Mouse (Mus musculus) neutrophil, adult 5-6 weeks (primary cell): Measurements from ENCODE around the gene Tshz2. TPM values are rescaled to one million over a fixed set of nuclear protein-coding genes. Genes with fewer than 3 reads are reported as not detected.

ENCODE experiments used
- ATAC-seq: fragments of 151-379, 151-347 bp; 2 replicates; pipeline ENCODE4 v1.8.0; 2017; ENCODE audit warnings: mild to moderate bottlenecking, moderate TSS enrichment; ENCODE audit not compliant: insufficient number of reproducible peaks, poor library complexity, low FRiP score, severe bottlenecking; ENCODE audit errors: extremely low read depth
- total RNA-seq: library from RNA; stranded (forward); fragments of 200-1000 nt; gene quantifications from 2 replicates; pipeline ENCODE4 v1.2.3, GENCODE M21; 2017

Tshz2 gene
- total RNA-seq, 1 experiment from 2014 or later: not detected

- ATAC-seq: no peak
Observed at GRCm38 (mm10) chr2:169783681-169784033, 150.8 kb downstream of the Tshz2 start.

GRCm38 (mm10) chr2:169787381-169787780, 154.6 kb downstream of the Tshz2 start:
- ATAC-seq: no peak

- ATAC-seq: no peak
Observed at GRCm38 (mm10) chr2:169787906-169788305, 155.1 kb downstream of the Tshz2 start.

- no peak for ATAC-seq
Observed at GRCm38 (mm10) chr2:169790439-169791131, 157.8 kb downstream of the Tshz2 start.

- no peak for ATAC-seq
Observed at GRCm38 (mm10) chr2:169792706-169793105, 159.9 kb downstream of the Tshz2 start.

- ATAC-seq: no peak
Observed at GRCm38 (mm10) chr2:169802241-169802640, 169.4 kb downstream of the Tshz2 start.

- ATAC-seq: no peak
Observed at GRCm38 (mm10) chr2:169804380-169804779, 171.6 kb downstream of the Tshz2 start.

GRCm38 (mm10) chr2:169805545-169805944, 172.7 kb downstream of the Tshz2 start:
- ATAC-seq: no peak

GRCm38 (mm10) chr2:169811589-169811988, 178.8 kb downstream of the Tshz2 start:
- ATAC-seq: no peak

GRCm38 (mm10) chr2:169812055-169812454, 179.2 kb downstream of the Tshz2 start:
- no peak for ATAC-seq

- ATAC-seq: no peak
Observed at GRCm38 (mm10) chr2:169812940-169813339, 180.1 kb downstream of the Tshz2 start.

- ATAC-seq: no peak
Observed at GRCm38 (mm10) chr2:169814351-169814750, 181.5 kb downstream of the Tshz2 start.

GRCm38 (mm10) chr2:169814757-169815156, 181.9 kb downstream of the Tshz2 start:
- no peak for ATAC-seq

- no peak for ATAC-seq
Observed at GRCm38 (mm10) chr2:169821021-169821441, 188.2 kb downstream of the Tshz2 start.

- no peak for ATAC-seq
Observed at GRCm38 (mm10) chr2:169825908-169826307, 193.1 kb downstream of the Tshz2 start.

- ATAC-seq: no peak
Observed at GRCm38 (mm10) chr2:169826316-169826715, 193.5 kb downstream of the Tshz2 start.

- no peak for ATAC-seq
Observed at GRCm38 (mm10) chr2:169826833-169827232, 194.0 kb downstream of the Tshz2 start.

GRCm38 (mm10) chr2:169832184-169832583, 199.4 kb downstream of the Tshz2 start:
- ATAC-seq: no peak

GRCm38 (mm10) chr2:169833638-169834037, 200.8 kb downstream of the Tshz2 start:
- no peak for ATAC-seq

- ATAC-seq: no peak
Observed at GRCm38 (mm10) chr2:169834602-169835001, 201.8 kb downstream of the Tshz2 start.

GRCm38 (mm10) chr2:169837031-169837605, 204.3 kb downstream of the Tshz2 start:
- no peak for ATAC-seq
